In genomic region chr13:54758045-54758755, GRCm38 (mm10) we compare ENCODE assay signal across 8 mouse cellular contexts. TPM values are rescaled to one million over a fixed set of nuclear protein-coding genes. Genes with fewer than 3 reads are reported as not detected.
DNase-seq lines count a peak whose midpoint lies in the region; ATAC-seq and TF ChIP-seq lines count a peak whose summit lies in the region.

No protein-coding gene starts in this region.

- H3K4me3 ChIP-seq in lung, embryonic 14.5 days (ENCODE audit: low read depth, low read length), result peak overlapping the region; percentile 28
- H3K4me3 ChIP-seq in thymus, adult 2 months (ENCODE audit: control insufficient read depth, insufficient read depth, low read length), result no peak overlapping the region

- H3K27ac ChIP-seq in lung, embryonic 14.5 days (ENCODE audit: low read depth), result no peak overlapping the region
- no peak overlapping the region for H3K27ac ChIP-seq in thymus, adult 2 months (ENCODE audit: control insufficient read depth, insufficient read depth, low read length)

- peak; percentile 85 for TF ChIP-seq CTCF in lung, embryonic 14.5 days (IDR thresholded peaks at IDR 0.05; ENCODE audit: low read depth)
- TF ChIP-seq CTCF in thymus, adult 2 months (IDR thresholded peaks at IDR 0.05; ENCODE audit: borderline replicate concordance, control insufficient read depth, extremely low read depth, insufficient read depth, low read length, poor library complexity), result no peak

- peak; percentile 54 for ATAC-seq in frontal cortex, adult (ENCODE audit: low TSS enrichment)
- ATAC-seq in hematopoietic stem cell, adult 5-6 weeks (replicated peaks in 1 of 2; ENCODE audit: insufficient read depth in 1 of 2, low FRiP score in 2 of 2, low TSS enrichment in 1 of 2, low read depth in 1 of 2, poor library complexity in 2 of 2, severe bottlenecking in 2 of 2), result peak; percentile 89 to 96
- peak; percentile 94 for ATAC-seq in lung, embryonic 14.5 days (ENCODE audit: insufficient read depth)
- ATAC-seq in neutrophil, adult 5-6 weeks (ENCODE audit: extremely low read depth, insufficient number of reproducible peaks, low FRiP score, poor library complexity, severe bottlenecking), result peak; percentile 39; the same call in 1 of the 2 replicates

- peaks cover 24% of the 10 kb centered on the region for H3K27me3 ChIP-seq in lung, embryonic 14.5 days (ENCODE audit: insufficient read depth, low read length)
- no peaks in the 10 kb centered on the region for H3K27me3 ChIP-seq in thymus, adult 2 months (ENCODE audit: control insufficient read depth, insufficient read depth, low read length)

- H3K36me3 ChIP-seq in lung, embryonic 14.5 days (ENCODE audit: insufficient read depth), result no peaks in the 10 kb centered on the region
- no peaks in the 10 kb centered on the region for H3K36me3 ChIP-seq in thymus, adult 2 months (ENCODE audit: control insufficient read depth, insufficient read depth, low read length)

- peaks cover 3% of the 10 kb centered on the region; the same call in 1 of the 2 replicates for H3K4me1 ChIP-seq in lung, embryonic 14.5 days (ENCODE audit: insufficient read depth)
- peaks cover 6% of the 10 kb centered on the region for H3K4me1 ChIP-seq in thymus, adult 2 months (replicated peaks; ENCODE audit: control insufficient read depth, insufficient read depth, low read length)

- peak; percentile 85 for DNase-seq in NIH3T3 (ENCODE audit: low read depth)
- DNase-seq in cerebellum, adult 9-10 months, result peak; percentile 97
- DNase-seq in layer of hippocampus, adult 8-10 months (ENCODE audit: low spot score in 2 of 2), result peak; percentile 89 to 90
- DNase-seq in lung, embryonic 14.5 days, result peak; percentile 97
- DNase-seq in thymus, adult 2 months, result peak; percentile 38

- H3K4me2 ChIP-seq in lung, embryonic 14.5 days, result peak overlapping the region; percentile 63

- H3K9ac ChIP-seq in lung, embryonic 14.5 days, result no peak overlapping the region

- TF ChIP-seq POLR2A in thymus, adult 2 months (IDR thresholded peaks at IDR 0.05; ENCODE audit: control insufficient read depth, extremely low read depth, insufficient read depth, low read length, poor library complexity), result no peak

- WGBS in lung, embryonic 14.5 days, result under 1% methylated on average over 43 of the region's 43 CpGs
- WGBS in thymus, adult 2 months, result 2% methylated on average over 43 of the region's 43 CpGs

- H3K9me3 ChIP-seq in lung, embryonic 14.5 days (ENCODE audit: low read depth, low read length), result no peaks in the 10 kb centered on the region

RNA-seq across cellular contexts. Expression of gene Sncb, which starts 8.2 kb away (rescaled TPM):
- not detected in 2 replicates for total RNA-seq in hematopoietic stem cell, adult 5-6 weeks (2017)
- 100 to 1,000 TPM; 652 to 713 (median 673) TPM for total RNA-seq in layer of hippocampus, adult 8-10 months (2022)
- polyA plus RNA-seq in lung, embryonic 14.5 days (2014; fragmentation: Nextera tagmentation; extraction: Ambion mirVana), result not detected in 2 replicates
- total RNA-seq in neutrophil, adult 5-6 weeks (2017), result not detected in 2 replicates
- 0.53 and 1.6 TPM in 2 replicates for polyA plus RNA-seq in thymus, adult 2 months (2012; rRNA removed)

RNA-seq across cellular contexts. Expression of gene Gprin1, which starts 8.5 kb away (rescaled TPM):
- not detected in 2 replicates for total RNA-seq in hematopoietic stem cell, adult 5-6 weeks (2017)
- 100 to 1,000 TPM; 123 to 141 (median 132) TPM for total RNA-seq in layer of hippocampus, adult 8-10 months (2022)
- polyA plus RNA-seq in lung, embryonic 14.5 days (2014; fragmentation: Nextera tagmentation; extraction: Ambion mirVana), result 0.34 and 0.53 TPM in 2 replicates
- total RNA-seq in neutrophil, adult 5-6 weeks (2017), result not detected in 2 replicates
- 0.18 and 0.19 TPM in 2 replicates for polyA plus RNA-seq in thymus, adult 2 months (2012; rRNA removed)

RNA-seq across cellular contexts. Expression of gene Eif4e1b, which starts 25.6 kb away (rescaled TPM):
- total RNA-seq in hematopoietic stem cell, adult 5-6 weeks (2017), result not detected in 2 replicates
- total RNA-seq in layer of hippocampus, adult 8-10 months (2022), result under 1 TPM in 1 of 4 experiments, not detected in 3; 0.35 TPM
- not detected in 2 replicates for polyA plus RNA-seq in lung, embryonic 14.5 days (2014; fragmentation: Nextera tagmentation; extraction: Ambion mirVana)
- not detected in 2 replicates for total RNA-seq in neutrophil, adult 5-6 weeks (2017)
- not detected in 2 replicates for polyA plus RNA-seq in thymus, adult 2 months (2012; rRNA removed)

RNA-seq across cellular contexts. Expression of gene Tspan17, which starts 31.0 kb away (rescaled TPM):
- total RNA-seq in hematopoietic stem cell, adult 5-6 weeks (2017), result 1.3 TPM in 1 of 2 replicates, not detected in the other
- total RNA-seq in layer of hippocampus, adult 8-10 months (2022), result 10 to 100 TPM; 79.3 to 92.1 (median 82.9) TPM
- 6.5 and 8.7 TPM in 2 replicates for polyA plus RNA-seq in lung, embryonic 14.5 days (2014; fragmentation: Nextera tagmentation; extraction: Ambion mirVana)
- total RNA-seq in neutrophil, adult 5-6 weeks (2017), result 1.4 and 2.1 TPM in 2 replicates
- 6.3 and 6.4 TPM in 2 replicates for polyA plus RNA-seq in thymus, adult 2 months (2012; rRNA removed)

RNA-seq across cellular contexts. Expression of gene Cdhr2, which starts 56.9 kb away (rescaled TPM):
- not detected in 2 replicates for total RNA-seq in hematopoietic stem cell, adult 5-6 weeks (2017)
- under 1 TPM; 0.27 to 0.54 (median 0.37) TPM for total RNA-seq in layer of hippocampus, adult 8-10 months (2022)
- polyA plus RNA-seq in lung, embryonic 14.5 days (2014; fragmentation: Nextera tagmentation; extraction: Ambion mirVana), result 0.04 TPM in 1 of 2 replicates, not detected in the other
- total RNA-seq in neutrophil, adult 5-6 weeks (2017), result not detected in 2 replicates
- polyA plus RNA-seq in thymus, adult 2 months (2012; rRNA removed), result 1.2 and 1.3 TPM in 2 replicates

Comparison
In these comparisons a context has a peak if more than half of its experiments do, and no peak if none do; other contexts are left out.
1. DNase-seq: peak in every context shown above with its lines; median percentile 97 in cerebellum, adult 9-10 months; 97 in lung, embryonic 14.5 days; 90 in layer of hippocampus, adult 8-10 months; 85 in NIH3T3; 38 in thymus, adult 2 months.
2. ATAC-seq: peak in every context shown above with its lines; median percentile 94 in lung, embryonic 14.5 days; 92 in hematopoietic stem cell, adult 5-6 weeks; 54 in frontal cortex, adult; 39 in neutrophil, adult 5-6 weeks.
3. RNA of gene Sncb, which starts 8.2 kb away (total RNA-seq): 652 to 713 TPM in layer of hippocampus, adult 8-10 months; not detected in hematopoietic stem cell, adult 5-6 weeks and not detected in neutrophil, adult 5-6 weeks; every median in the first group is over 100 times any median in the second.
4. RNA of gene Gprin1, which starts 8.5 kb away (total RNA-seq): 123 to 141 TPM in layer of hippocampus, adult 8-10 months; not detected in hematopoietic stem cell, adult 5-6 weeks and not detected in neutrophil, adult 5-6 weeks; every median in the first group is over 100 times any median in the second.